8 mouse cellular contexts compared by ENCODE assay signal in genomic region chr7:73616971-73617906, GRCm38 (mm10).
DNase-seq lines count a peak whose midpoint lies in the region; ATAC-seq and TF ChIP-seq lines count a peak whose summit lies in the region.

No protein-coding gene starts in this region.

- H3K36me3 ChIP-seq in hindbrain, embryonic 15.5 days: no peaks in the 10 kb centered on the region

- peak overlapping the region; percentile 81 for H3K4me2 ChIP-seq in hindbrain, embryonic 15.5 days

- peak overlapping the region; percentile 94 for H3K4me3 ChIP-seq in gastrocnemius, adult 2 months
- peak overlapping the region; percentile 68 for H3K4me3 ChIP-seq in hindbrain, embryonic 15.5 days

- H3K9me3 ChIP-seq in hindbrain, embryonic 15.5 days: no peaks in the 10 kb centered on the region

- peak overlapping the region; percentile 99 for H3K27ac ChIP-seq in gastrocnemius, adult 2 months
- peak overlapping the region; percentile 100 for H3K27ac ChIP-seq in hindbrain, embryonic 15.5 days (replicated peaks)

- ATAC-seq in hindbrain, embryonic 15.5 days (ENCODE audit: low FRiP score, low read depth): no peak

- 2% methylated on average over 21 of the region's 21 CpGs for WGBS in hindbrain, embryonic 15.5 days

- intact Hi-C loops in gastrocnemius, adult 2 months (cut with DNase I): no loop called here

- peaks cover 33% of the 10 kb centered on the region for H3K4me1 ChIP-seq in hindbrain, embryonic 15.5 days (replicated peaks)

- H3K9ac ChIP-seq in hindbrain, embryonic 15.5 days: peak overlapping the region; percentile 84

- peak; percentile 59 for DNase-seq in layer of hippocampus, adult 11-12 months (ENCODE audit: low spot score)
- DNase-seq in layer of hippocampus, adult 9-10 months (ENCODE audit: low spot score): no peak
- DNase-seq in cerebellum, adult 8-10 months: peak; percentile 63
- DNase-seq in gastrocnemius, adult 2 months: peak; percentile 51
- peak; percentile 38 to 52 for DNase-seq in left cerebral cortex, adult 9 months (ENCODE audit: low spot score in 2 of 2)
- peak; percentile 64 to 71 for DNase-seq in lung, postnatal 4 days
- DNase-seq in spleen, adult 18-20 months: peak; percentile 33 to 41

- no peaks in the 10 kb centered on the region for H3K27me3 ChIP-seq in hindbrain, embryonic 15.5 days

- no peak for TF ChIP-seq CTCF in gastrocnemius, adult 2 months (IDR thresholded peaks at IDR 0.05)
